Mouse (Mus musculus) gonadal fat pad, adult 2 months (tissue): Measurements from ENCODE around the gene Nans. TPM values are rescaled to one million over a fixed set of nuclear protein-coding genes. Genes with fewer than 3 reads are reported as not detected.

Experiments
- DNase-seq: peaks from one replicate; pipeline ENCODE4 v3.0.0-alpha.2; 2012; ENCODE audit warnings: low read depth
- polyA plus RNA-seq: library from polyadenylated mRNA; depleted of rRNA; stranded (reverse); fragments of >200 nt; gene quantifications from 2 replicates; pipeline ENCODE4 v1.2.3, GENCODE M21; 2012

Gene Nans
- polyA plus RNA-seq, 1 experiment, result 96.9 TPM

GRCm38 (mm10) chr4:46485696-46486417 is 3.2 kb upstream of the Nans start:
- DNase-seq, result no peak

GRCm38 (mm10) chr4:46487348-46487747 is 1.7 kb upstream of the Nans start:
- DNase-seq, result no peak

- no peak for DNase-seq
Observed at GRCm38 (mm10) chr4:46493071-46493470, 4.0 kb downstream of the Nans start.

- no peak for DNase-seq
Observed at GRCm38 (mm10) chr4:46495543-46495942, 6.5 kb downstream of the Nans start.

- DNase-seq, result no peak
Observed at GRCm38 (mm10) chr4:46497286-46497892, 8.3 kb downstream of the Nans start.

GRCm38 (mm10) chr4:46498511-46498910 is 9.5 kb downstream of the Nans start:
- DNase-seq, result no peak

- DNase-seq, result no peak
Observed at GRCm38 (mm10) chr4:46498976-46499375, 9.9 kb downstream of the Nans start.

- no peak for DNase-seq
Observed at GRCm38 (mm10) chr4:46502606-46503502, 13.8 kb downstream of the Nans start.

GRCm38 (mm10) chr4:46503881-46504280 is 14.8 kb downstream of the Nans start:
- DNase-seq, result no peak

- no peak for DNase-seq
Observed at GRCm38 (mm10) chr4:46505361-46506057, 16.5 kb downstream of the Nans start.

- DNase-seq, result no peak
Observed at GRCm38 (mm10) chr4:46506801-46507610, 18.0 kb downstream of the Nans start.

- no peak for DNase-seq
Observed at GRCm38 (mm10) chr4:46507736-46508460, 18.9 kb downstream of the Nans start.

GRCm38 (mm10) chr4:46520491-46520890 is 31.4 kb downstream of the Nans start:
- DNase-seq, result no peak

- DNase-seq, result no peak
Observed at GRCm38 (mm10) chr4:46521457-46521856, 32.4 kb downstream of the Nans start.

GRCm38 (mm10) chr4:46523324-46523723 is 34.3 kb downstream of the Nans start:
- no peak for DNase-seq

GRCm38 (mm10) chr4:46526226-46526625 is 37.2 kb downstream of the Nans start:
- DNase-seq, result no peak

GRCm38 (mm10) chr4:46526798-46527557 is 37.9 kb downstream of the Nans start:
- DNase-seq, result no peak

GRCm38 (mm10) chr4:46527558-46527926 is 38.5 kb downstream of the Nans start:
- DNase-seq, result no peak

- DNase-seq, result no peak
Observed at GRCm38 (mm10) chr4:46529722-46530121, 40.7 kb downstream of the Nans start.

GRCm38 (mm10) chr4:46532511-46532910 is 43.5 kb downstream of the Nans start:
- DNase-seq, result no peak
